Mouse (Mus musculus): ENCODE results near the gene Klhl7. TPM values are rescaled to one million over a fixed set of nuclear protein-coding genes. Genes with fewer than 3 reads are reported as not detected.
A peak's percentile ranks its signal among the peaks of the same experiment; 100 is the strongest.
"Not testable (repeated sequence)": the region's sequence is repeated elsewhere in the genome, so short reads cannot be mapped to it uniquely, and the experiment has no call there.

Klhl7 gene
- polyA plus RNA-seq, 1 experiment from 2014 or later = 159 TPM

- ATAC-seq (replicated peaks) = peak; percentile 40; the same call in 1 of the 2 replicates
- H3K9ac ChIP-seq = peak overlapping the region; percentile 75
- H3K4me2 ChIP-seq = peak overlapping the region; percentile 67
- H3K9me3 ChIP-seq = no peaks in the 10 kb centered on the region
- peak overlapping the region; percentile 96 for H3K27ac ChIP-seq
- H3K36me3 ChIP-seq (replicated peaks) = no peaks in the 10 kb centered on the region
- H3K4me1 ChIP-seq = peaks cover 32% of the 10 kb centered on the region
- no peaks in the 10 kb centered on the region for H3K27me3 ChIP-seq (replicated peaks)
- H3K4me3 ChIP-seq = peak overlapping the region; percentile 68
- 2% methylated on average over 8 of the region's 8 CpGs for WGBS
Measured at GRCm38 (mm10) chr5:24101446-24102140, 1.2 kb downstream of the Klhl7 start.

DNA sequence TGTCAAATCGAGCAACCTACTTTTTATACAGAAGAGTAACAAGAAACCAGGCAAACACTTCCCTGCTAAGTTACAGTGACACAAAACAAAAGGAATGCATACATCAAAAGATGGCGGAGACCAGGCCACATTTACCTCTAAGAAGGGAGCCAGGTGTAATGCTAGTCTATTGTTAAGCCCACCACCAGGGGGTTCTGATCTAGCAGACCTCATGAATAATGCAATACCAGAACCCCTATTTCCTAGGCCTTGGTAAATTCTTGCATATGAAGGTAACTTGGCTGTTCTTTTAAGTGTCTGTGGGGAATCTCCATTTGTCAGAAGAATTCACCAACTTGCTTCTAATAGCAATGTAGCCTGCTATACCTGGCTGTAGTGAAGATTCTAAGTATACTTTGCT is 2.8 kb downstream of the Klhl7 start:
- 58% methylated on average over 2 of the region's 2 CpGs for WGBS
- H3K27me3 ChIP-seq (replicated peaks); H3K36me3 ChIP-seq (replicated peaks); ATAC-seq (replicated peaks); H3K9ac ChIP-seq; H3K27ac ChIP-seq; H3K9me3 ChIP-seq: not testable (repeated sequence)
- Histone ChIP-seq H3K4me2 (peak overlapping the region; percentile 67), H3K4me1 (peaks cover 34% of the 10 kb centered on the region), H3K4me3 (peak overlapping the region; percentile 68)

DNA sequence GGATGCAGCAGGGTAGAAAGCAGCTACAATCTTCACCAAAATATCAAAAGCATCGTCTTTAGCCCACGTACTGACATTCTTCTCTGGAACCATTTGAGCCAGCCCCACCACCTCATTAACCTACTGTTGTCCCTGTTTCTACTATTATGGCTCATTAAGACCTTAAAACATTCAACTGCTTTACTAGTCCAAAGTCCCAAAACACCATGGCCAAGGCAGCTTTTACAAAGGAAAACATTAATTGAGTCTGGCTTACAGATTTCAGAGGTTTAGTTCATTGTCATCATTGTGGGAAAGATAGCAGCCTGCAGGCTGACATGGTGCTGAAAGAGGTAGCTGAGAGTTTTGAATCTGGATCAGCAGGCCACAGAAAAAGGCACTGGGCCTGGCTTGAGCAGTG is 3.4 kb downstream of the Klhl7 start:
- 67% methylated on average over 2 of the region's 2 CpGs for WGBS
- peak overlapping the region; percentile 67; the same call in 1 of the 2 replicates for H3K4me2 ChIP-seq
- peaks cover 34% of the 10 kb centered on the region for H3K4me1 ChIP-seq
- no peak overlapping the region for H3K4me3 ChIP-seq
- H3K9ac ChIP-seq = no peak overlapping the region
- no peak overlapping the region for H3K27ac ChIP-seq
- H3K27me3 ChIP-seq (replicated peaks) = no peaks in the 10 kb centered on the region
- no peaks in the 10 kb centered on the region for H3K9me3 ChIP-seq
- ATAC-seq (replicated peaks) = no peak
- H3K36me3 ChIP-seq (replicated peaks) = no peaks in the 10 kb centered on the region

DNA sequence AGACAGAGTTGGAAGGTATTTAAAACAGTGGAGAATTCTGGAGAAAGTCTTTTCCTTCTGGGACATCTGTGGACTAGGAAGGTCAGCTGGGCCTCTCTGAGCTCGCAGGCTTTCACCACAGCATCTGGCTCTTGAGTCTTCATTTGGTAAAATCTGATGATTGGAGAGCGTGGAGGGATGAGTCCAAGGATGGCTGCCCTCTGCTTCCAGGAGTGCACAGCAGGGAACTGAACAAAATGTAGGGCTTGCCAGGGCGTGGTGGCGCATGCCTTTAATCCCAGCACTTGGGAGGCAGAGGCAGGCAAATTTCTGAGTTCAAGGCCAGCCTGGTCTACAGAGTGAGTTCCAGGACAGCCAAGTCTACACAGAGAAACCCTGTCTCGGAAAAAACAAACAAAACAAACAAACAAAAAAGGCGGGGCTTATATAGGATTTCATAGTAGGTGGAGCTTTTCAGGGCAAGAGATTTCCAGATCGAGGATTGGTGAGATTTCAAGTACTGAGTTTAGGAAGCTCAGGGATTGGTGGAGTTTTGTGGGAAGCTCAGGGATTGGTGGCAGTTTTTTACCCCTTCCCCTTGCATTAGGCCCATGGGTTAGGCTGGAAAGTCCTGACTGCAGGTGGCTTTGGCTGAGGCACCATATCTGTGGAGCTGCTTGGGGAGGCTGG is 6.8 kb downstream of the Klhl7 start:
- no peaks in the 10 kb centered on the region for H3K36me3 ChIP-seq (replicated peaks)
- H3K27me3 ChIP-seq (replicated peaks) = no peaks in the 10 kb centered on the region
- H3K27ac ChIP-seq = no peak overlapping the region
- H3K4me3 ChIP-seq = no peak overlapping the region
- H3K9me3 ChIP-seq = no peaks in the 10 kb centered on the region
- peaks cover 30% of the 10 kb centered on the region for H3K4me1 ChIP-seq
- ATAC-seq (replicated peaks) = no peak
- H3K4me2 ChIP-seq = no peak overlapping the region
- 91% methylated on average over 7 of the region's 7 CpGs for WGBS
- H3K9ac ChIP-seq = no peak overlapping the region

DNA sequence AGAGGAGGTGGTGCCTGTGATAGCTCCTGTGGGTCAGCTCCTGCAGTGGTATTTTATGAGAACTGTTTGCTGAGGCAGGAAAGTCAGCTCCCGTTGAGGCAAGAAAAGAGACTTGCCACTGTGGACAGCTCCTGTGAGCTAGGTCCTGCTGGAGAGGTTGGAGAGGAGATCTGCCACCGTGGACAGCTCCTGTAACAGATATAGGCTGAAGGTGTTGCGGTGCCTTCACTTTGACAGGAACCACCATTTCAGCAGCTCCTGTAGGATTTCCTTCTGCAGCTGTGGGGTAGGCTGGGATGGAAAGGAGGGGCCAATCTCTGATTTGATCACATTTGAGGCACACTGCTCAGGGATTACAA is 7.3 kb downstream of the Klhl7 start:
- Histone ChIP-seq H3K4me3 (no peak overlapping the region), H3K27me3 (replicated peaks) (no peaks in the 10 kb centered on the region), H3K9ac (no peak overlapping the region), H3K9me3 (no peaks in the 10 kb centered on the region), H3K36me3 (replicated peaks) (no peaks in the 10 kb centered on the region), H3K4me1 (peaks cover 28% of the 10 kb centered on the region), H3K4me2 (no peak overlapping the region), H3K27ac (no peak overlapping the region)
- no peak for ATAC-seq (replicated peaks)
- 95% methylated on average over 3 of the region's 3 CpGs for WGBS

- no peak overlapping the region for H3K4me3 ChIP-seq
- H3K4me2 ChIP-seq = no peak overlapping the region
- H3K36me3 ChIP-seq (replicated peaks) = no peaks in the 10 kb centered on the region
- 84% methylated on average over 5 of the region's 5 CpGs for WGBS
- no peak overlapping the region for H3K27ac ChIP-seq
- no peaks in the 10 kb centered on the region for H3K9me3 ChIP-seq
- no peak for ATAC-seq (replicated peaks)
- H3K27me3 ChIP-seq (replicated peaks) = no peaks in the 10 kb centered on the region
- no peak overlapping the region for H3K9ac ChIP-seq
- H3K4me1 ChIP-seq = peaks cover 8% of the 10 kb centered on the region
Measured at GRCm38 (mm10) chr5:24110068-24110467, 9.7 kb downstream of the Klhl7 start.

DNA sequence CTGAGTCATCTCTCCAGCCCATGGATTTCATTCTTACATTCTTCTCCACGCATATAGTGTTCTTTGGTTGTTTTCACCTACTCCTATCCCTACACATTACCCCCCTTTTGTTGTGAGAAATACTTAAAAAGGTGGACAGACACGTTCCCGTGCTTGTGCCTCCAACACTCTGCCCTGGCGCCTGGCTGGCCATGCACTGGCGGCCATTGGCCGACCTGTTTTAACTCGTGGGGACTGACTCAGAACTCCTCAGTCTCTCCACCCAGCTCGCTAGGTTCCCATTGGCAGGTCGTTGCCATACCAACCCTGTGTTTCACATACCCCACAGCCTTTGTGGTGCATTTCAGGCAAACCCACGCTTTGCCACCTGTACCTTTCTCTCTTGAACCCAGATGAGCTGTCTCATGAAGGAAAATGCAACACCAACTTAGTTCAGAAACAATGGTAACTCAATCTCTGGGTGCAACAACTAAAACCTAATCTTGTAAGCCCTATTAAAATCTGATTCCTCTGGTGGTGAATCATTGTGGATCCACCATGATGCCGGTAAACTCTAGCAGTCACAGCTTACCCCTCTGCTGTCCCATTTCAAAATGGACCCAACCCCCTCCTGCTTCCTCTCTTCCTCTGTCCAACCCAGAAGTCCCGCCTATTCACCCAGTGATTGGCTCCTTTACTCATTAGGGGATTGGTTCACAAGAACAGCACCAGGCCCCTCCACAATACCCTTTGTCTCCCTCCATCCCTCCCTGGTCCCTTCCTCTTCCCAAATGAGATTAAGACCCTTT is 11.9 kb downstream of the Klhl7 start:
- Histone ChIP-seq H3K36me3 (replicated peaks) (no peaks in the 10 kb centered on the region), H3K9me3 (no peaks in the 10 kb centered on the region)
- no peak for ATAC-seq (replicated peaks)

DNA sequence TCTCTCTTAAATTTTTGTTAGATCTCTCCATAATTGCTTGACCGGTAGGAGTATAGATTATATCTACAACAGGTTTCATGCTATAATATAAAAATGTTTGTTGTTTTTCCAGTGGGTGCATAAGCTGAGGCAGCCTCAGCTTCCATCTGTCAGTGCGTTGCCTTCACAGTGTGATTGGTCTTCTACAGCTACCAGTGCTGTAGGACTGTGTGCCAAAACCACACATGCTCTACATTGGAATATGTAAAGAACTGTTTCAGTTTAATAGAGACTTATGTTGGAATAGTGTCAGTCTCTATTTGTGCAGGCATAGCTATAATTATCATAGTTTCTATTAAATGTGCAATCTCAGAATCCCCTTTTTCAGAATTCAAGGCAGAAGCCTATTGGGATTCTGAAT is 21.8 kb downstream of the Klhl7 start:
- no peaks in the 10 kb centered on the region for H3K36me3 ChIP-seq (replicated peaks)
- H3K4me3 ChIP-seq = no peak overlapping the region
- no peak overlapping the region for H3K9ac ChIP-seq
- WGBS = 94% methylated on average over 2 of the region's 2 CpGs
- H3K4me2 ChIP-seq = no peak overlapping the region
- no peak for ATAC-seq (replicated peaks)
- no peaks in the 10 kb centered on the region for H3K27me3 ChIP-seq (replicated peaks)
- H3K4me1 ChIP-seq = peaks cover 25% of the 10 kb centered on the region
- no peak overlapping the region for H3K27ac ChIP-seq
- H3K9me3 ChIP-seq = no peaks in the 10 kb centered on the region

More for the DNA sequence above, 11.9 kb downstream of the Klhl7 start:
- WGBS = 86% methylated on average over 12 of the region's 12 CpGs
- no peak overlapping the region for H3K4me2 ChIP-seq
- H3K27me3 ChIP-seq (replicated peaks) = no peaks in the 10 kb centered on the region
- H3K27ac ChIP-seq = no peak overlapping the region
- no peak overlapping the region for H3K4me3 ChIP-seq
- H3K4me1 ChIP-seq = peaks cover 5% of the 10 kb centered on the region
- H3K9ac ChIP-seq = no peak overlapping the region

DNA sequence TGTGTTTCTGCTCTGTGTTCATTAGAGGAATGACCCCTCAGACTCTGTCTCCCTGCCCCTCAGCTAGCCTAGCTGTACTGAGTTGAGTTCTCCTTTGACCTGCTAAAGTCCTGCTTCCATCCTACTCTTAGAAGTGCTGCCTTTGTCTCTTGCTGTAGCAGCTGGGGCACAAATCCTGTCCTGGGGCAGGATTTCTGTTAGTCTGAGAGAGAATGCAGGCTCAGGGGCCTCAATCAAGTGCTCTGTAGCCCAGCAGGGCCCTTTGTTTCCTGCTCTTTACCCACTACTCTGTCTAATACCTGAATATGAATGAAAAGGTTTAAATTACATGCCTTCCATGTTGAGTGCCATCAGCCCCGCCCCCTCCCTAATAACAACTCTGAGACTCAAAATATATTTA is 23.8 kb downstream of the Klhl7 start:
- H3K27me3 ChIP-seq (replicated peaks) = no peaks in the 10 kb centered on the region
- peaks cover 23% of the 10 kb centered on the region for H3K4me1 ChIP-seq
- no peaks in the 10 kb centered on the region for H3K9me3 ChIP-seq
- 0 out of 2 replicates have a peak, but pooled peaks cover 6% of the 10 kb centered on the region for H3K36me3 ChIP-seq (replicated peaks)
- WGBS = 45% methylated on average over 1 of the region's 1 CpGs
- H3K27ac ChIP-seq = peak overlapping the region; percentile 72
- peak overlapping the region; percentile 7; the same call in 1 of the 2 replicates for H3K4me2 ChIP-seq
- H3K4me3 ChIP-seq = no peak overlapping the region
- H3K9ac ChIP-seq = no peak overlapping the region
- ATAC-seq (replicated peaks) = peak; percentile 58; the same call in 1 of the 2 replicates

DNA sequence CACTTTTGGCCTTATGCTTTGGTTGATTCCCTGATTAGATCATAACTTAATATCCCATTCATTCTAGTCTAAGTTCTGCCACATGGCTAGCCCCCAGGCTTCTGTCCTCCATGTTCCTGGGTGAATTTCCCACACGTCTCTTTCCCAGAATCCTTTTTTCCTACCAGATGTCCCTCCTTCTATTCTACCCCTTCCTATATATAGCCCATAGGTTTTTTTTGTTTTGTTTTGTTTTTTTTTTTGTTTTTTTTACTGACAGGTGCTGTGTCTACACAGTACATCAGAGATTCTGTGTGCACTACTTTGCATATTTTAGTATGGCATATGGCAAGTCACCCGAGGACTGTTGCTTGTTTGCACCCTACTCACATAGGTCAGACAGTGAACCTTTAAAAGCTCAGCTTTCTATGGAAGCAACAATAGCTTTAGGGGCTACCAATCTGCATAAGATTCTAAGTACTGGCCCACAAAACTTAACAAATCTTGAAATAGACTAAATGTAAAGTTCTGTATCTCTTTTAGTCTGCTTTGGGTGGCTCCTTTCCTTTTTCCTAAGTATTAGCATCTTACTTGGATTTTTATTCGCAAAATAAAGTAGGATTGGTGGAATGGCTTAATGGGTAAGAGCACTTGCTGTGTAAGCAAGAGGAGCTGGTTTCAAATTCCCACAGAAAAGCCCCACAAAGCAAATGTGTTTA is 24.3 kb downstream of the Klhl7 start:
- Histone ChIP-seq H3K36me3 (replicated peaks) (0 out of 2 replicates have a peak, but pooled peaks cover 6% of the 10 kb centered on the region), H3K4me3 (no peak overlapping the region), H3K27me3 (replicated peaks) (no peaks in the 10 kb centered on the region), H3K4me1 (peaks cover 23% of the 10 kb centered on the region), H3K9me3 (no peaks in the 10 kb centered on the region), H3K27ac (peak overlapping the region; percentile 72; the same call in 1 of the 2 replicates), H3K4me2 (no peak overlapping the region), H3K9ac (no peak overlapping the region)
- WGBS = 27% methylated on average over 3 of the region's 3 CpGs
- ATAC-seq (replicated peaks) = 0 out of 2 replicates have a peak, but pooled peaks have one; percentile 27

DNA sequence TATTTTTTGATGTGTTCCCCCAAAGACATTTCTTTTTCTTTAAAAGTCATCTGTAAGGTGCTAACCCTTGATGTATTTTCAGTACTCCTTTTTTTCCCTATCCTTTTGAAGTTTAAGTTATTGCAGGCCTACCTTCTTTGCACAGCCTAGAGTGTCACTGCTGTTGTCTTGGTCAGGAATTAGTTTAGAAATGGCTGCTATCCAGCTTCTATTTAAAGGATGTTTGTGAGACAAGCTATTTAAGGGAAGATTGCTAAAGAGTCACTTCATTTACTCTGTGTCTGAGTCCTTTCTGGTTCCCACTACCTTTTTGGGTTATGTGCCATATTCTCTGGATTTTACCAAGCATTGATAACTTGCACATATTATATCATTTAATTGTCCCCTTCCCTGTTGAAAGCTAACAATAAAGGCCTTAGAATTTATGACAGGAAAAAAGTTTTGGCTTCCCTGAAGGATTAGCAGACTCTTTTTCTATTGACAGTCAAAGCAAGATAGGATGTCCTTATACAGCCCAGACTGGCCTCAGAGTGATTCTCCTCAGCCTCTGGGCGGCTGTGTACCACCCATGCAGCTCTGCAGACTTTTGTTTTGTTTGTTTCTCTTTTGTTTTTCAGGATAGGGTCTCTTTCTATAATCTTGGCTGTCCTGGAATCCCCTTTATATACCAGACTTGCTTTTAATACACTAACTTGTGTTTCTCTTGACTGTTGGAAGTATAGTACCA is 25.7 kb downstream of the Klhl7 start:
- ATAC-seq (replicated peaks) = no peak
- H3K27me3 ChIP-seq (replicated peaks) = no peaks in the 10 kb centered on the region
- no peak overlapping the region for H3K27ac ChIP-seq
- H3K9ac ChIP-seq = no peak overlapping the region
- H3K4me2 ChIP-seq = no peak overlapping the region
- 0 out of 2 replicates have a peak, but pooled peaks cover 6% of the 10 kb centered on the region for H3K36me3 ChIP-seq (replicated peaks)
- H3K4me3 ChIP-seq = no peak overlapping the region
- H3K4me1 ChIP-seq = peaks cover 23% of the 10 kb centered on the region
- H3K9me3 ChIP-seq = no peaks in the 10 kb centered on the region
- 26% methylated on average over 1 of the region's 1 CpGs for WGBS
